Mouse (Mus musculus) intestine, embryonic 14.5 days (tissue): ENCODE measurements around the gene Zscan21. TPM values are rescaled to one million over a fixed set of nuclear protein-coding genes. Genes with fewer than 3 reads are reported as not detected.

ENCODE experiments used
- ATAC-seq: fragments of 200-750 bp; cut with Nextera tagmentation; replicated peaks from 2 replicates; pipeline ENCODE4 v1.8.0; 2017; ENCODE audit warnings: low read depth, moderate number of reproducible peaks, moderate TSS enrichment, moderate library complexity; ENCODE audit not compliant: low FRiP score, low TSS enrichment
- DNase-seq: peaks from one replicate; pipeline ENCODE4 v3.0.0-alpha.2; 2018; ENCODE audit warnings: low spot score
- H3K27ac ChIP-seq: fragments of 300-500 bp; sonication (generic); 2 replicates; pipeline ENCODE4 v1.5.1; 2014; ENCODE audit warnings: low read depth, mild to moderate bottlenecking, control low read depth
- H3K27me3 ChIP-seq: fragments of 300-500 bp; sonication (generic); replicated peaks from 2 replicates; pipeline ENCODE4 v1.6.1; 2014; ENCODE audit warnings: low read length, control low read depth; ENCODE audit not compliant: control insufficient read depth, insufficient read depth
- H3K36me3 ChIP-seq: fragments of 300-500 bp; sonication (generic); 2 replicates; pipeline ENCODE4 v1.6.1; 2014; ENCODE audit warnings: low read length, control low read depth; ENCODE audit not compliant: control insufficient read depth, insufficient read depth
- H3K4me1 ChIP-seq: fragments of 300-500 bp; sonication (generic); replicated peaks from 2 replicates; pipeline ENCODE4 v1.6.1; 2014; ENCODE audit warnings: low read length, control low read depth, mixed read lengths; ENCODE audit not compliant: control insufficient read depth, insufficient read depth
- H3K4me2 ChIP-seq: fragments of 300-500 bp; sonication (generic); 2 replicates; pipeline ENCODE4 v1.6.1; 2014; ENCODE audit warnings: low read length
- H3K4me3 ChIP-seq: fragments of 300-500 bp; sonication (generic); 2 replicates; pipeline ENCODE4 v1.5.1; 2014; ENCODE audit warnings: low read depth, low read length, control low read depth, mixed read lengths
- H3K9ac ChIP-seq: fragments of 300-500 bp; sonication (generic); 2 replicates; pipeline ENCODE4 v1.6.1; 2014; ENCODE audit warnings: mild to moderate bottlenecking, low read length
- H3K9me3 ChIP-seq: fragments of 300-500 bp; sonication (generic); 2 replicates; pipeline ENCODE4 v1.6.1; 2016; ENCODE audit warnings: low read length, control low read depth; ENCODE audit not compliant: control insufficient read depth
- WGBS: fragments of 180-500 bp; shearing (Covaris S2); extraction: QIAGEN DNeasy Blood & Tissue Kit; methylation state at CpG from one replicate; pipeline ENCODE4 v1.1.7; 2014; 5-methylcytosine and 5-hydroxymethylcytosine counted together
- polyA plus RNA-seq: library from polyadenylated mRNA; unstranded; fragments of >200 nt; fragmentation: Nextera tagmentation; extraction: Ambion mirVana; gene quantifications from 2 replicates; pipeline ENCODE4 v1.2.1, GENCODE M21; 2014

The Zscan21 gene
- polyA plus RNA-seq, 1 experiment from 2014 or later = 53.6 TPM

- Histone ChIP-seq H3K4me2 (peak overlapping the region; percentile 91), H3K9ac (no peak overlapping the region; the same call in 1 of the 2 replicates)
These were observed 32.2 kb upstream of the Zscan21 start for GRCm38 (mm10) chr5:138084507-138084906.

DNA sequence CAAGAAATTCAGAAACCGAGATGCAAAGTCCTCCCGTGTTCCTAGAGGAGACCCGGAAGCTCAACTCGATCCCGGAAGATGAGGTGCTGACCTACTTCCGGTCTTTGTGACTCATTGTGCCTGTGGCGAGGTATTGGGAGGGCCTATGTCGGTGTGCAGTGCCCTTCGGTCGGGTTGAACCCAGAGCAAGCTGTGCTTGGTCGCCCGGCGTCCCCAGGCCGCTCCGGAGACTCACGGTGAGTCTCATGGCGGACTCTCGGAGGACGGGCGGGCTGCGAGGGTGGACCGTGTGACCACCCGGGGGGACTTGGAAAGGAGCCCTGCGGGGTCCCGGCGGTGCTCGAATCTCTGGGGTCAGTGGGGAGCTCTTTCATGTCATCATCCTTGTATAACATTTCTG, 31.7 kb upstream of the Zscan21 start, which contains the start of gene Zkscan1:
Gene Zkscan1 (plus strand): TSS at position 89 of the 400 bp plus-strand sequence.
- Histone ChIP-seq H3K36me3 (peaks cover 14% of the 10 kb centered on the region), H3K4me2 (peak within 1 kb of the TSS; percentile 91), H3K9ac (peak within 1 kb of the TSS; percentile 99), H3K4me1 (peaks cover 20% of the 10 kb centered on the region), H3K9me3 (no peaks in the 10 kb centered on the region), H3K27ac (peak within 1 kb of the TSS; percentile 89), H3K27me3 (no peaks in the 10 kb centered on the region), H3K4me3 (peak within 1 kb of the TSS; percentile 100)
- WGBS = under 1% methylated on average over 27 of the region's 27 CpGs
- ATAC-seq (peak; percentile 90), DNase-seq (peak; percentile 88)

More at GRCm38 (mm10) chr5:138084507-138084906, 32.2 kb upstream of the Zscan21 start:
- no peak for DNase-seq
- Histone ChIP-seq H3K4me3 (peak overlapping the region; percentile 100), H3K27ac (no peak overlapping the region), H3K27me3 (no peaks in the 10 kb centered on the region), H3K36me3 (peaks cover 14% of the 10 kb centered on the region), H3K9me3 (no peaks in the 10 kb centered on the region), H3K4me1 (peaks cover 20% of the 10 kb centered on the region)
- ATAC-seq = no peak
- 21% methylated on average over 2 of the region's 2 CpGs for WGBS

GRCm38 (mm10) chr5:138085421-138085911, 31.2 kb upstream of the Zscan21 start:
- H3K4me3 ChIP-seq = peak overlapping the region; percentile 100
- under 1% methylated on average over 18 of the region's 18 CpGs for WGBS
- H3K9me3 ChIP-seq = no peaks in the 10 kb centered on the region
- H3K36me3 ChIP-seq = peaks cover 14% of the 10 kb centered on the region
- H3K27ac ChIP-seq = peak overlapping the region; percentile 89
- H3K4me1 ChIP-seq = peaks cover 20% of the 10 kb centered on the region
- ATAC-seq = no peak; the same call in 1 of the 2 replicates
- H3K9ac ChIP-seq = peak overlapping the region; percentile 99
- H3K27me3 ChIP-seq = no peaks in the 10 kb centered on the region
- peak overlapping the region; percentile 91 for H3K4me2 ChIP-seq
- DNase-seq = no peak

GRCm38 (mm10) chr5:138086842-138087241, 29.9 kb upstream of the Zscan21 start:
- Histone ChIP-seq H3K9ac (0 out of 2 replicates have a peak overlapping the region, but pooled peaks have one; percentile 99), H3K4me3 (no peak overlapping the region), H3K36me3 (peaks cover 14% of the 10 kb centered on the region), H3K4me1 (peaks cover 20% of the 10 kb centered on the region), H3K9me3 (no peaks in the 10 kb centered on the region), H3K27me3 (no peaks in the 10 kb centered on the region), H3K27ac (no peak overlapping the region), H3K4me2 (peak overlapping the region; percentile 91)
- ATAC-seq (no peak), DNase-seq (no peak)
- WGBS = 68% methylated on average over 3 of the region's 3 CpGs

DNA sequence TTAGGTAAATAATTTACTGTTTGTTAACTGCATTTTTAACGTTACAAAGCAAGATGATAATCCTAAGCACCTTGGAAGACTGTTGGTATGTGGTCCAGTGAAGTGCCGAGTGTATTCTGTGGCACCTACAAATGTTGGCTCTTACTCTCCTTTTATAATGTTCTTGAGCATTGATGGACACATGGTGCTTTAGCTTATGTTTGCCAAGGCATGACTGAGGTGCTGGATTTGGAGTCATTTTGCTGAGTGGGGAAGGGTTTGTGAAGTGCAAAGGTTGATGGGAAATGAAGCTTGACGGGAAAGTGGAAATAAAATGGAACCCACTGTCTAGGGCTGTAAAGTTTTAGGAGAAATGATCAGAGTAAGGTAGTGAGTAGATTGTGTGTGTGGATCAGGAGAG, 28.3 kb upstream of the Zscan21 start:
- Histone ChIP-seq H3K4me3 (no peak overlapping the region), H3K4me1 (peaks cover 20% of the 10 kb centered on the region), H3K27ac (0 out of 2 replicates have a peak overlapping the region, but pooled peaks have one; percentile 4), H3K36me3 (peaks cover 18% of the 10 kb centered on the region), H3K9ac (peak overlapping the region; percentile 13; the same call in 1 of the 2 replicates), H3K4me2 (peak overlapping the region; percentile 25), H3K9me3 (no peaks in the 10 kb centered on the region), H3K27me3 (no peaks in the 10 kb centered on the region)
- DNase-seq (no peak), ATAC-seq (no peak)
- 71% methylated on average over 3 of the region's 3 CpGs for WGBS

GRCm38 (mm10) chr5:138089108-138089551, 27.6 kb upstream of the Zscan21 start:
- DNase-seq (peak; percentile 54), ATAC-seq (peak; percentile 51; the same call in 1 of the 2 replicates)
- WGBS = 70% methylated on average over 6 of the region's 6 CpGs
- Histone ChIP-seq H3K9ac (no peak overlapping the region), H3K9me3 (no peaks in the 10 kb centered on the region), H3K4me1 (peaks cover 20% of the 10 kb centered on the region), H3K27ac (0 out of 2 replicates have a peak overlapping the region, but pooled peaks have one; percentile 4), H3K4me2 (peak overlapping the region; percentile 25), H3K36me3 (peaks cover 26% of the 10 kb centered on the region), H3K4me3 (0 out of 2 replicates have a peak overlapping the region, but pooled peaks have one; percentile 4), H3K27me3 (no peaks in the 10 kb centered on the region)

DNA sequence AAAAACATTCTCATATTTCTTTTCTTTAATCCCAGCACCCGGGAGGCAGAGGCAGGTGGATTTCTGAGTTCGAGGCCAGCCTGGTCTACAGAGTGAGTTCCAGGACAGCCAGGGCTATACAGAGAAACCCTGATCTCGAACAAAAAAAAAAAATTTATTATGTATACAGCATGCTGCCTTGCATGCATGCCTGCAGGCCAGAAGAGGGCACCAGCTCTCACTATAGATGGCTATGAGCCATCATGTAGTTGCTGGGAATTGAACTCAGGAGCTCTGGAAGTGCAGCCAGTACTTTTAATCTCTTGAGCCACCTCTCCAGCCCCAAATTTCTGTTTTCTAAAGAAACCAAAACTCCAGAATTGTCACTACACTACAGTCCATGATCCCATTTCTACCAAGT, 26.4 kb upstream of the Zscan21 start:
- no peak for DNase-seq

DNA sequence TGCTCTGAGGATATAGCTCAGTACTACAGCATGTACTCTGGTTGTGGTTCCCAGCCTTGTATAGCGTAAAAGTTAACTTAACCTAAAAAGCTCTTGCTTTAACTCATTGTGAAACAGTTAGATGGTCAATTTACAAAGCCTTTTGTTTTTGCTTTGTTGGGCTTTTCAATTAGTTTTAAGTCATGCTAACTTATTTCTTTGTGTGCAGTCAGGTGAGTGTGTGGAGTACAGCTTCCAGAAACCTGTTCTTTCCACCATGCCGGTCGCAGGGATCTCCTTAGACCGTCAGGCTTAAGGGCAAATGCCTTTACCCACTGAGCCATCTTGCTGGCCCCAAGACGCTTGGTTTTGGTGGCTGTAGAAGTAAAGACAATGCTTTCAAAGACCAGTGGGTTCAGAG, 26.0 kb upstream of the Zscan21 start:
- H3K9ac ChIP-seq = no peak overlapping the region
- peaks cover 20% of the 10 kb centered on the region for H3K4me1 ChIP-seq
- peaks cover 41% of the 10 kb centered on the region for H3K36me3 ChIP-seq
- DNase-seq (no peak), ATAC-seq (no peak)
- no peaks in the 10 kb centered on the region for H3K9me3 ChIP-seq
- no peak overlapping the region for H3K4me3 ChIP-seq
- no peak overlapping the region for H3K4me2 ChIP-seq
- H3K27ac ChIP-seq = no peak overlapping the region
- 95% methylated on average over 5 of the region's 5 CpGs for WGBS
- no peaks in the 10 kb centered on the region for H3K27me3 ChIP-seq

More for the DNA sequence above, 26.4 kb upstream of the Zscan21 start:
- Histone ChIP-seq H3K27me3 (no peaks in the 10 kb centered on the region), H3K4me1 (peaks cover 20% of the 10 kb centered on the region), H3K9me3 (no peaks in the 10 kb centered on the region), H3K36me3 (peaks cover 37% of the 10 kb centered on the region), H3K9ac (no peak overlapping the region), H3K4me3 (no peak overlapping the region), H3K4me2 (no peak overlapping the region), H3K27ac (no peak overlapping the region)
- ATAC-seq = no peak
- WGBS = 79% methylated on average over 3 of the region's 3 CpGs

DNA sequence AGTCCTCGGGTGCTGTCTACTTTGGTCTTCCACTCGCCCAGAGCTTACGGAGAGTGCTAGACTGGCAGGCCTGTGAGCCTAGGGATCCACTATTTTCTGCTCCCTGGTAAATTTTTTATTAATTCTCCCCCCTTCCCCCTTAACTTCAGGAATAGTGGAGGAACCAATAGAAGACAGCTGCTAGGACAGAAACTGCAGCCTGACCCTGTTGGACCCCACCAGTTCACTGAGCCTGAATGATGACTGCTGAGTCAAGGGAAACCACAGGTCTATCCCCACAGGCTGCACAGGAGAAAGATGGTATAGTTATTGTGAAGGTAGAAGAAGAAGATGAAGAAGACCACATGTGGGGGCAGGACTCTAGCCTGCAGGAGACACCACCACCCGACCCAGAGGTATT, 23.9 kb upstream of the Zscan21 start:
- Histone ChIP-seq H3K4me3 (no peak overlapping the region), H3K27ac (no peak overlapping the region), H3K27me3 (no peaks in the 10 kb centered on the region), H3K9me3 (no peaks in the 10 kb centered on the region), H3K36me3 (peaks cover 51% of the 10 kb centered on the region), H3K9ac (no peak overlapping the region), H3K4me2 (no peak overlapping the region), H3K4me1 (peaks cover 8% of the 10 kb centered on the region; the same call in 1 of the 2 replicates)
- DNase-seq (no peak), ATAC-seq (no peak)
- WGBS = 94% methylated on average over 4 of the region's 4 CpGs
